Mouse (Mus musculus) bone marrow macrophage, adult 2 months (primary cell): ENCODE measurements at regions not wholly inside any gene's neighbourhood (a gene's known extent, or its start where the extent isn't known, plus 50 kb on each side); places are given as distances from the start of the nearest gene placed in this dataset.

ENCODE experiments used
- CTCF ChIP-seq: IDR thresholded peaks from 2 replicates; pipeline ENCODE4 v1.5.1; 2012; ENCODE audit warnings: low read depth, mild to moderate bottlenecking, low read length, moderate library complexity
- POLR2A ChIP-seq: IDR thresholded peaks from 2 replicates; pipeline ENCODE4 v1.6.1; 2012; ENCODE audit warnings: mild to moderate bottlenecking, low read depth, low read length, borderline replicate concordance

DNA sequence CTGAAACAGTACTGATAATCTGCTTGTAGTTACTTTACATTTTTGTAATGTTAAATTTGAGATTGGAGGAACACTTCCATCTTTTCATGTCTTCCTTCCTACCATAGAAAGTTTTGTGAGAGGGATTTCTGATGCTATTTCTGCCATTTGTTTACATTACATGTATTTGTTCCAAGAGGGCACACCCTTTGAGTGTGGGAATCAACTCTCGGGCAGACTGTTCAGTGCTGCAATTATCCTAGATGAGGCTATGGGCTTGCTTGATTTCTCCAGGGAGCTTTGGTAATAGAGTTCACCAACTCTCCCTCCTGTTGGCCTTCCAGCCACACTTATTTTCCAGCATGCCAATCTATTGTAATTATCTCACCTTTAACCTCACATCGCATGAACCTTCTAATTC, 52.4 kb downstream of the Gm13691 start:
- no peak for TF ChIP-seq CTCF
- TF ChIP-seq POLR2A, result no peak
